Mouse (Mus musculus) R1 (cell line): ENCODE results near the gene Adnp.

ENCODE experiments used
- DNase-seq: peaks from one replicate; pipeline ENCODE4 v3.0.0-alpha.2; 2018; ENCODE audit warnings: low read depth, low spot score

The Adnp gene

DNA sequence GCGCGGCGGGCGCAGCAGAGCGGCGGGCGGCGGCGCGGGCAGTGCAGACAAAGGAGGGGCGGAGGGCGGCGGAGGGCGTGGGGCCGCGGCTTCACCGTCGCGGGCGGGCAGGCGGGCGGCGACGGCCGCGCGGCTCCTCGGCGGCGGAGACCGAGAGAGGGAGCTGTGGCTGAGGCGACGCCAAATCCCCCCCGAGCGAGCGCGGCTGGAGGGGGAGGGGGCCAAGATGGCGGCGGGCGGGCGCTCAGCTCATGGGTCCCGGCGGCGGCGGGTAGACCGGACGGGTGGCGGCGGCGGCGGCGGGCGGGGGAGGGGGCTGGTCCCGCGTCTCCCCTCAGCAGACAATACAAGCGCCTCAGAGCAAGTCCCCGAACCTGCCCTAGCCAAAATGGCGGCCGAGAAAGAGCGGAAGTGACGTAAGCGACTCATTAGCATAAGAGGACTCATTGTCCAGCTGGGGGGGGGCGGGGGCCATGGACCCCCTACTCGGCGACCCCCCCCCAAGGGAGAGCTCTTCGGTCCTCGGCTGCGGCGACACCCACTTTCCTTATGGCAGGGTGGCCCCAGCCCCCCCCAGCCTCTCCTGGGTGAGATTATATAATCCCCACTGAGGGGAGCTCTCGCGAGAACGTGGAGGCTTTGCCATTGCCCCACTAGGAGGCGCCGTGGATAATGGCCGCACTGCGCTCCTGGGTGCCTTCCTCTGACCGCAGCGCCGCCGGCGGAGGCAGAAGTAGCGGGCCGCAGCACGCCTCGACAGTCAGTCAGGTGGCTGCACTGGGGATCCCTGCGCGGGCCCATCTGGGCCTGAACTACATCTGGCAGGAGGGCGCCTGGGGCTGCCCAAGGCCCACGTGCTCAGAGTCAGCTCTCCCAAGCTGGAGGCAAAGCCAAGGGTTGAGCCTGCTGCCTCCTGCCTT is at the start of gene Adnp:
Gene Adnp, minus strand, starts transcription at position 388 of the 920 bp plus-strand sequence.
- peak; percentile 98 for DNase-seq

DNA sequence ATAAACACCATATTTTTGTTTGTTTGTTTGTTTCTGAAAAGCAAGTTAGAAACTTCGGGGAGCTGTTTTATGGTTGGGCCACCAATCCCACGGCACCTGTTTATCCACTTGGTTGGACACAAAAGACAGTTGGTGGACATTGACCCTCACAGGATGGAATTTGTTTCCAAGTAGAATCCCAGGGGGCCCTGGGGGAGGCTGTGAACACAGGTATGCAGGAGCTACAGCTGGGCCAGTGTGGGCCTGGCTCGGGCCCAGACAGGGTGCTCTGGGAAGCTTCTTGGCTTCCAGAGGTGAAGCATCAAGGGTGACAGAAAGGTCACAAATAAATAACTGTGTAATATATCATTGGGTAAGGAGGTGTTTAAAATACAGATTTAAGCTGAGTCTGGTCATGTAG is 49.6 kb upstream of the Adnp start:
- no peak for DNase-seq

DNA sequence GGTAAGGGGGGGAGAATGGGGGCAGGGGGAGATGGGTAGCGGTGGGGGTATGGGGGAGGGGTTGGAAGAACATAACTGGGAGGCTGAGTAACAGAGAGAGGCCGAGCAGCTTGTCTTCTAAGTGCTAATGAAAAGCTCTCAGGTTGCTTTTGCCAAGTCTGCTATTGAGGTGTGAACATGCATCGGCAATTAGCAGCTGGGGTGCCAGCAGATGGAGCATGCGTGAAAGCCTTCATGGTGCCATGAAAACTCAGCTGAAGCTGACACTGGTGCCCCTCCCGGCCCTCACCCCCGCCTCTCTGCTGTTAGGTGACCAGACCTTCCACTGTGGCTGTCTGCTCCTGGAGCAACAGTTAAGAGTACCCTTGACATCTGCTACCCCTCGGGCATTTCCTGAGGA is 46.9 kb upstream of the Adnp start:
- no peak for DNase-seq

DNA sequence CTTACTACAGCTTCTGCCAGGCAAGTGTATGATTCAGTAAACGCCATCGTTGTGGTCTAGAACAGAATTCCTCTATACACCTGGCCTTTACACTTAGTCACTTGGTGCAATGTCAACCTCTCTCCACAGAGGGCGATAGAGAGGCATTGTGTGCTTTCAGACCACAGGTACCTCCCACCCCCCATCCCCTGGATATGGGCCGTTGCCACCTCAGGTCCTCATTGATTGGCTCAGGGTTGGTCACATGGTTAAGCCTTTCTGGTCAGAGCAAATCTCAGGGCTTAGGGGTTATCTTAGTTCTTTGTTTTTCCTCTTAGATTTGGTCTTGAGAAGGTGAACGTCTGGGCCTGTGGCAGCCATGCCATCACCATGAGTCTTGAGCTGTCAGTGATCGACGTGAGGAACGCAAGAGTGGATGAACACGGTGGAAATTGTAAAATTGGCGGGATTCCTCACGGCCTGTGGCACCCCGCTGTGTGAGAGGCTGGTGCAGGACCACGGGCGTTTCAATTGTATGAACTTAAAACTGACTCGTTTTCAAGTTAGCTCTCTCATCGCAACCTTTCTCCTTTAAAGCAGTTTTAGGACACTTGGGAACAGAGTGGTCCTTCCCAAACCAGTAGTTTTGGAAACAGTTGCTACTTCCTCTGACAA is 45.9 kb upstream of the Adnp start:
- DNase-seq, result peak; percentile 98

DNA sequence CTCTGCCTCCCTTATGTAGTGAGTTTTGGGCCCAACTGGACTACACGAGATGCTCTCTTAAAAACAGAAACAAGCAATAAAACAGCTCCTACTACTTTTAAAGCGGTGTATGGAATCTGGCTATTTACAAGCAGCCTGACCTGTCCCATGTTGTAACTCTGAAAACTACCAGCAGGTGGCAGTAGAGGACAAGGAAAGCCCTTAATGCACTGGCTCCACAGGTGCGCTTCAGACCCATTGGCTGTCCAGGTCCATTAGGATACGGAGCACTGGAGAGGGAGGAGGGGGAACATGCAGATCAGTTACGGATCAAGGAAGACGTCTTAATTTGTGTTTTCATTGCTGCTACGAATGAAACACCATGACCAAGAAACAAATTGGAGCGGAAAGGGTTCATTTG is 43.4 kb upstream of the Adnp start:
- peak; percentile 92 for DNase-seq

DNA sequence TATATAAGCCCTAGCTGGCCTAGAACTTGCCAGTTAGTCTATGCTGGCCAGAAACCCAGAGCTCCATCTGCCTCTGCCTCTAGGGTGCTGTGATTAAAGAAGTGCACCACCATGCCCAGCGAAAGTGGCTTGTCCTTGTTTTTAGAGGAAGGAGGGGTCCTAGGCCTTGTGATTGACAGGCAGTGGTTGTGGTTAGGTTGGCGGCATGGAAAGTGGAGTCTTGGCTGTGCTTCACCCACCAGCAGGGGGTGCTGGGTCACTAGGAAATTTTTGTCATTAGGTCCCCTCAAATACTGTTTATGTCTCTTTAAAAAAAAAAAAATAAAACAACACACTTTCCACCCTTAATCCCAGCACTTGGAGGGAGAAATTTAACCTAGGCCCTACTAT is 41.9 kb upstream of the Adnp start:
- DNase-seq, result peak; percentile 79

DNA sequence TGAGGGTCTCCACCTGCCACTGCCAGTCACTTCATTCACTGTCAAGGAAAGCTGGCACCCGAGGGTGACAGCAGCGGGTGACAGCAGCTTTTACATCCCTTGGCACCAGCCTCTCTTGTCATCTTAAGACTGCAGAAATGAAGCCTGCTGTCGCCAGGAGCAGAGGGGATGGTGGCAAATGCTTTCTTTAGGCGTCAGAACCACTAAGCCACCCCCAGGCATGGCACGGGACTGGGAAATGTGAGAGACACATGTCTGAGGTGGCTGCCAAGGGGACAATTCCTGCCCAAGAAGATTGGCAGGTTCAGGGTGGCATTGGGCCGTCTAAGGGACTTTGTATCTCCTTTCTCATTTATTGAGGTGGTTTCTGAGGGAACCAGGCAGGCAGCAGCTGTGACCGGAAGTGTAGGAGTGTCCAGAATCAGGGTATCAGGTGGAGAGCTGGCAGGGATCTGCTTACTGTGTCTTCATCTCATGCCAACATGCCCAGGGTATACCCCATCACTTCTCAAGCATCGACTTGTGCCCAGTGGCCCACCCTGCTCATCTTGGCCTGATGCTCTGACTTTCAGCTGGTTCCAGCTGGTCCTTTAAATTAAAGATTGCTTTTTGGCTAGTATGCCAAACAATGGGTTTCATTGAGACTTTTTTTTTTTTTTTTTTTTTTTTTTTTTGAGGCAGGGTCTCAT is 41.4 kb upstream of the Adnp start:
- DNase-seq, result no peak

DNA sequence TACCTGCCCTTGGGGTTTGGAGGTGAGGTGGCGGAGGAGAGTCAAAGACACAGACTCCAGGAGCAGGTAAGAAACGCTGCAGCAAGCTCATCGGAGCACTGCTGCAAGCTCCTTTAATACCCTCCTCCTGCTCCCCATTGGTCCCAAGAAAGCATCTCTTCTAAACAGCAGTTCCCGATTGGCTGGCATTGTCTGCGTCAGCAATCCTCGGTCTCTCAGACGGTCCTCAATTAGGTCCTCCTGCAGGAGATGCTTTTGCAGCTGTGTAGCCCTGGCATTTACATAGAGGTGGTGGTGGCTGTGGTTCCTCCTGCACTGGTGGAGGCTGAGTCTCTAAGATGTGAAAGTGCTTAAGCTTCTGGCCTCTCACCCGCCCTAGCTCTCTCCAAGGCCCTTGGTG is 38.7 kb upstream of the Adnp start:
- DNase-seq, result peak; percentile 58

DNA sequence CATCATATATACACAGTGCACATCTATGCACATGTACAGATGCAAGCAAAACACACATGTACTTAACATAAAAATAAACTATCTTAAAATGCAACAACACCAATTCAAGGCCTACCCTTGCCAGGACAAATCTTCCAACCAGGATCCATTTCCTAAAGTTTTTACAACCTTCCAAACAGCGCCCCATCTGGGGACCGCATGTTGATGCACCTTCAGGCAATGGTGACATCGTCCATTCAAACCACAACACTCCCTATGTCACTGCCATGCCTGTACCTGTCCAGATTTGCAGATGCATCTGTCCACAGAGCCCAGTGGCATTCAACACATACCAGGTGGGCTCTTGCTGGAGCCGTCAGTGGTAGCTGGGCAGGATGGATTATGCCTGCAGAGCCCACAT is 36.4 kb upstream of the Adnp start:
- DNase-seq, result peak; percentile 66

DNA sequence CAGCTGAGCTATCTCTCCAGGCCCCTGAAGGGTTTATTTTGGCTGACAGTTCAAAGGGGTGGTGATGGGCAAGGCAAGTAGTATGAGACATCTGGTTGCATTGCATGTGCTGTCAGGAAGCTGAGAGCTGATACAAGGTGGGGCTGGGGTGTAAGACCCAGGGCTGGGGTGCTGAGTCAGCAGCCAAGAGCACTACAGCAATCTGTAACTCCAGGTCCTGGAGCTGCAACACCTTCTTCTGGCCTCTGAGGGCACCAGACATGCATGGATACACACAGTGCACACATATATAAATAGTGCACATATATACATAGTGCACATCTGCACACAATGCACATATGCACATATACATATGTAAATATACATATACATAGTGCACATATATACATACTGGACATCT is 35.9 kb upstream of the Adnp start:
- DNase-seq, result no peak

DNA sequence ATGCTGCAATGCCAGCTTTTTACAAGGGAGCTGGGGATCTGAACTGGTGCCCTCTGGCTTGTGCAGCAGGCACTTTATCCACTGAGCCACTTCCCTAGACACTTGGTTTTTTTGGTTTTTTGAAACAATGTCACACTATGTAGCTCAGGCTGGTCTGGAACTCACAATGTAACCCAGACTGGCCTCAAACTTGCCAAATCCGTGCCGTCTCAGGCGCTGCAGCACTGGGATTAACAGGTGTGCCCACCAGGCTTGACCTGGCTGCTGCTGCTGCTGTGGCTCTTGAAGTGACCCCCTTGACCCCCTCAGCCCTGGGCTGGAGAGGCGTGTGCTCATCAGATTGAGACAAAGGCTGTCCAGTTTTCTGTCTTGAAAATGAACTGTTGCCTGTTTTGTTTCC is 31.4 kb upstream of the Adnp start:
- DNase-seq, result no peak

DNA sequence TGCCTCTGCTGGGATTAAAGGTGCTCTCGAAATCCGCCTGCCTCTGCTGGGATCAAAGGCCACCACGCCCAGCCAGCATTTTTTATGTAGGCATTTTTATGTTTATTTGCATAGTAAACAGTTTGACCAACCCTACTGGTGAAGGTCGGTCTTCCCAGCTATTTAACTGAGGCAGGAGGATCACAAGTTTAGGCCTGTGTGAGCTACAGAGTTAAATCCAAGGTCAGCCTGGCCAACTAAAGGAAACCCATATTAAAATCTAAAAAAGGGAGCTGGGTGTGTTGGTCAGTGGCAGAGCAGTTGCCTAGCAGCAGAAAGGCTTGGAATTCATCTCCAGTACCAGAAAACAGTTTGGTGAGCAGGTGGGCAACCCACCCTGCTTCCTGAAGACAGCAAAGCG is 26.4 kb upstream of the Adnp start:
- peak; percentile 95 for DNase-seq

DNA sequence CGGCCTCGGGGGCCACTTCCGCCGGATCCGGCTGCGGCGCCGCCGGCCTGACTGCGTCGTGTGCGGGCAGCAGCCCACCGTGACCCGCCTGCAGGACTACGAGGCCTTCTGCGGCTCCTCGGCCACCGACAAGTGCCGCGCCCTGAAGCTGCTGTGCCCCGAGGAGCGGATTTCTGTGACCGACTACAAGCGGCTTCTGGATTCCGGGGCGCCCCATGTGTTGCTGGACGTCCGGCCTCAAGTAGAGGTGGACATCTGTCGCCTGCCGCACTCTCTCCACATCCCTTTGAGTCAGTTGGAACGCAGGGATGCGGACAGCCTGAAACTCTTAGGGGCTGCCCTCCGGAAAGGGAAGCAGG is 24.5 kb upstream of the Adnp start:
- no peak for DNase-seq

DNA sequence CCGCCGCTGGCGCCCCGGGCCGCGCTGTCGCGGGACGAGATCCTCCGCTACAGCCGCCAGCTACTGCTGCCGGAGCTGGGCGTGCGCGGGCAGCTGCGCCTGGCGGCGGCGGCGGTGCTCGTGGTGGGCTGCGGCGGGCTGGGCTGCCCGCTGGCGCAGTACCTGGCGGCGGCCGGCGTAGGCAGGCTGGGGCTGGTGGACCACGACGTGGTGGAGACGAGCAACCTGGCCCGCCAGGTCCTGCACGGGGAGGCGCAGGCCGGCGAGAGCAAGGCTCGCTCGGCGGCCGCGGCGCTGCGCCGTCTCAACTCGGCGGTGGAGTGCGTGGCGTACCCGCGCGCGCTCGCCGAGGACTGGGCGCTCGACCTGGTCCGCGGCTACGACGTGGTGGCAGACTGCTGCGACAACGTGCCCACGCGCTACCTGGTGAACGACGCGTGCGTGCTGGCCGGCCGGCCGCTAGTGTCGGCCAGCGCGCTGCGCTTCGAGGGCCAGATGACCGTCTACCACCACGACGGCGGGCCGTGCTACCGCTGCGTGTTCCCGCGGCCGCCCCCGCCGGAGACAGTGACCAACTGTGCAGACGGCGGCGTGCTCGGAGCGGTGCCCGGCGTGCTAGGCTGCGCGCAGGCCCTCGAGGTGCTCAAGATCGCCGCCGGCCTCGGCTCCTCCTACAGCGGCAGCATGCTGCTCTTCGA is 24.0 kb upstream of the Adnp start:
- DNase-seq, result peak; percentile 50

DNA sequence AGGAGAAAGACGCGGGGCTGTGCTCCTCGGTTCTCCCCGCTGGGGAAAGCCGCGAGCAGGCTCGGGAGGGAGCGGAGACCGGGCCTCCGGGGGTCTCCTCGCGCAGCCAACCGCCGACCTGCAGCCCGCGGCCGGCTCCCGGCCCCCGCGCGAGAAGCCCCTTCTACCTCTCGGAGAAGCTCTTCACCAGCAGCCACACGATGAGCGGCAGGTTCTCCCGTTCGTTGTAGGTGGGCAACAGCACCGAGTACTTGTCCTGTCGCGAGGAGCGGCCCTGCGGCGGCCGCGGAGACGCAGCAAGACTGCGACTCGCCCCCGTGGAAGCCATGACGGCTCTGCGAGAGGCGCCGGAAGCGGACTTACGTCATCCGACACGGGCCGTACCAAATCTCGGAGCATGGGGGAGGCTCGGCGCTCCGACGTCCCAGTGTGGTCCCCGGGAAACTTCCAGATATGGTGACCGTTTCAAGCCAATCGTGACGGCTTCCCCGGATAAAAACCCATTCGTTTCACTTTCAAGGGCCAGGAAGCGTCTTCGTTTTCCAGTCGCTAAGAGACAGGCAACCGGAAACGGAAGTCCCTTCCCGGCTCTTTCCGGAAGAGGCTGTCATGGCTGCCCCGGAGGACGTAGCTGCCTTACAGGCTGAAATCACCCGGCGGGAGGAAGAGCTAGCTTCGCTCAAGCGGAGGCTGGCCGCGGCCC is 23.3 kb upstream of the Adnp start, which contains the start of the genes Gm20716, Dpm1 and Mocs3:
Gene Gm20716, minus strand, starts transcription at position 339 of the 703 bp plus-strand sequence.
Gene Dpm1, minus strand, starts transcription at position 566 of the 703 bp plus-strand sequence.
Gene Mocs3, plus strand, starts transcription at position 597 of the 703 bp plus-strand sequence.
- peak; percentile 94 for DNase-seq

DNA sequence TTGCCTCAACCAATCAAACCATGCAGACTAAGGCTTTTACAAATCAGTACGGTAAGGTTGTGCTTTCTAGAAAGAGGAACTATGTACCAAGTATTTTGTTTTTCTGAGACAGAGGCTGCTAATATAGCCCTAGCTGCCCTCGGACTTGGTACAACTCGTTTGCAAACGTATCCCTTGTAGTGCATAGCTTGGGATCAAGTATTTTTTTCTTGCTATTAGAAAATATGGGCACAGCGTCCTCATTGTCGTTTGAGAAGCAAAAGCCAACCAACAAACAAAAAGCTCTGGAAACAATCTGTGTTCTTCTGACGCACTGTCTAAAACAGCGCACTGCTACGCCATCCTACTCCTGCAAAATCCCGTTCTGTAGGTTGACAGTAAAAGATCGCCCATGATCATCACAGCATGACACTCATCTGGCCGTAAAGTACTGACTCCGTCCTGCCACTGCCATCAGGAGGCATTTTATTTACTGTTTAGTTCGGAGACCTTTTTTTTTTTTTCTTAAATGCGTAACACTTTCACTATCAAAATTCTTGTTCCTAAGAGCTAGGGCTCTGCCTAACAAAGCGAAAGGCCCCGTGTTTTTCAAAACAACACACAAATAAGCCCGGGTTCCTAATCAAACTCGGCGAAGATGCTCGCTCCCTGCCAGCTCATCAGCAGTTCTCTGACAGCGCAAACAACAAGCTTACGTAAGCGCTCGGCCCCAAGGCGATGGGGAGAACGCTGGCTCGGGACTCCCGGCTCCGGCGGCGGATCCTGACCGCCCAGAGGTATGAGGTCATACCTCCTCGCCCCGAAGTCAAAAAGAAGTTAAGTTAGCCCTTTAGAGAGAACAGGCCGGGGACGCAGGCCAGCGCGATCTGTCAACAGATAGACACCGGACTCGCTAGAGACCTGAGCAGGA is 22.5 kb upstream of the Adnp start:
- peak; percentile 35 for DNase-seq

DNA sequence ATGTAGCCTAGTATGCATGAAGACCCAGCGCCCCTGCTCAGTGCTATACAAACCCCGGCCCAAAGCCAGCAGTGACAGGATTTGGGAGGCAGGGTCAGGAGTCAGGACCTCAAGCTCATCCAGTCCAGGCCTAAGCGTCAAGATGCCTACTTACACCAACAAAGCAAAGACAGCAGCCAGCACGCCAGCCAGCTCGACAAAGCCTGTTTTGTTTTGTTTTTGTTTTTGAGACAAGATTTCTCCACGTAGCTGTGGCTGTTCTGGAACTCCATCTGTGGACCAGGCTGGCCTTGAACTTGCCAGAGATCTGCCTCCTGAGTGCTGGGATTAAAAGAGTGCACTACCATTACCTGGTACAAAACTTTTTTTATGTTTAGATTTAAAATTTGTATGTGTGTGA is 16.4 kb upstream of the Adnp start:
- no peak for DNase-seq

DNA sequence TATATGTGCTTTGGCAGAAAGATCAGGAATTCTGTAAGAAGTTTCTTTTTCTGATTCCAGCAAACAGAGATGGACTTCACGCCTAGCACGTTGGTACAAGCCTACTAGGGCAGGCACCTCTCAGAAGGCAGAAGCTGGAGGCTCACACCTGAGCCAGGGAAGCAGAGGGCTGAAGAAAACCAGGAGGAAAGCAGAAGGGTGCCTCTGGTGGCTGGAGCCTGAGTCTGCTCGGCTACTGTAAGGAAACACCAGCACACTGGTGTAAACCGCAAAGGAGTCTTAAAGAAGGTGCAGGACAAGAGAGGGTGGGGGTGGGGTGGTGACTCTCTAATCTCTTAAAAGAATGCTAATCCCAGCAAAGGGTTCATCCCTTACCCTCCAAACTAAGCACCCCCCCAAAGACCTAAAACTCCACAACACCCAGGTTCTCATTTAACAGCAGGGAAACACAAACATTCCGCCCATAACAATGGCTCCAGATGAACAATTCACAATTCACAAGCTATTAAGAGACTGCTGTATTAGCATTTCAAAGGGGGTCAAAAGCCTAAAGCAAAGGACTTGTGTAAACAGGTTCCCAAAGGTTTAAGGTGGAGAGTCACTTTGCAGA is 7.0 kb upstream of the Adnp start:
- peak; percentile 91 for DNase-seq

DNA sequence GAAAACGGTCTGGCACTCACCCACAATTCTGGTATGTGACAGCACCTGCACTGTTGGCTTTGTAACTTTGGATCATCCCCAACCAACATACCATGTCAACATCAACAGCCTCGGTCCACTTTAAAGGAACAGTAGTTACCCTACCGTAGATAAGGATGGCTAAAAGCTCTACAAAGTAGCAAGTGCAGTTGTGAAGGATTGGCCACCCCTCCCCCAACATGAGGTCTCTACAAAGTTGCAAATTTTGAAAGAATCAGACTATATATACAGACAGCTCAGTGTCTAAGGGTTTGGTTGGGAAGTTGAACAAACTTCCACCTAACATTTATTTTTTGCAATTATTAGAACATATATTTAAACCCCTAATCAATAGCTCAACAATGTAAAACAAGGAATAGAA is 971 bp upstream of the Adnp start:
- DNase-seq, result no peak
